Mouse (Mus musculus): ENCODE measurements around the gene Dcp1a. TPM values are rescaled to one million over a fixed set of nuclear protein-coding genes. Genes with fewer than 3 reads are reported as not detected.
A peak's percentile ranks its signal among the peaks of the same experiment; 100 is the strongest.

The Dcp1a gene
- polyA plus RNA-seq, 1 experiment from 2014 or later: 29.1 TPM

- no peak for ATAC-seq (replicated peaks; ENCODE audit: low FRiP score)
- WGBS: 78% methylated on average over 3 of the region's 3 CpGs
- H3K4me1 ChIP-seq (replicated peaks; ENCODE audit: control insufficient read depth, insufficient read depth, low read length): no peaks in the 10 kb centered on the region
- H3K27me3 ChIP-seq (replicated peaks; ENCODE audit: control insufficient read depth, insufficient read depth, low read length): no peaks in the 10 kb centered on the region
- H3K4me3 ChIP-seq (ENCODE audit: low read depth, low read length): no peak overlapping the region
- H3K9ac ChIP-seq (ENCODE audit: low read depth, low read length): no peak overlapping the region
- no peak overlapping the region for H3K4me2 ChIP-seq
- no peak overlapping the region for H3K27ac ChIP-seq (ENCODE audit: low read depth, low read length)
- DNase-seq (ENCODE audit: low spot score): no peak
- H3K9me3 ChIP-seq (ENCODE audit: control insufficient read depth, low read length): no peaks in the 10 kb centered on the region
- H3K36me3 ChIP-seq (ENCODE audit: control insufficient read depth, insufficient read depth, low read length): no peaks in the 10 kb centered on the region
Measured at GRCm38 (mm10) chr14:30458820-30459219, 20.5 kb upstream of the Dcp1a start.

- 4% methylated on average over 14 of the region's 14 CpGs for WGBS
- ATAC-seq (replicated peaks; ENCODE audit: low FRiP score): no peak; the same call in 1 of the 2 replicates
- Histone ChIP-seq H3K9ac (ENCODE audit: low read depth, low read length) (no peak overlapping the region), H3K4me2 (no peak overlapping the region), H3K9me3 (ENCODE audit: control insufficient read depth, low read length) (no peaks in the 10 kb centered on the region), H3K27me3 (replicated peaks; ENCODE audit: control insufficient read depth, insufficient read depth, low read length) (no peaks in the 10 kb centered on the region), H3K4me1 (replicated peaks; ENCODE audit: control insufficient read depth, insufficient read depth, low read length) (no peaks in the 10 kb centered on the region), H3K36me3 (ENCODE audit: control insufficient read depth, insufficient read depth, low read length) (no peaks in the 10 kb centered on the region), H3K27ac (ENCODE audit: low read depth, low read length) (no peak overlapping the region), H3K4me3 (ENCODE audit: low read depth, low read length) (no peak overlapping the region)
- peak; percentile 44 for DNase-seq (ENCODE audit: low spot score)
Measured at GRCm38 (mm10) chr14:30459891-30460523, 19.3 kb upstream of the Dcp1a start.

- ATAC-seq (replicated peaks; ENCODE audit: low FRiP score): no peak
- Histone ChIP-seq H3K4me2 (no peak overlapping the region), H3K4me3 (ENCODE audit: low read depth, low read length) (no peak overlapping the region), H3K27ac (ENCODE audit: low read depth, low read length) (no peak overlapping the region), H3K36me3 (ENCODE audit: control insufficient read depth, insufficient read depth, low read length) (no peaks in the 10 kb centered on the region), H3K9me3 (ENCODE audit: control insufficient read depth, low read length) (no peaks in the 10 kb centered on the region), H3K9ac (ENCODE audit: low read depth, low read length) (no peak overlapping the region), H3K27me3 (replicated peaks; ENCODE audit: control insufficient read depth, insufficient read depth, low read length) (no peaks in the 10 kb centered on the region), H3K4me1 (replicated peaks; ENCODE audit: control insufficient read depth, insufficient read depth, low read length) (no peaks in the 10 kb centered on the region)
- DNase-seq (ENCODE audit: low spot score): no peak
- WGBS: 73% methylated on average over 4 of the region's 4 CpGs
Measured at GRCm38 (mm10) chr14:30463312-30463711, 16.0 kb upstream of the Dcp1a start.

GRCm38 (mm10) chr14:30473605-30474004 is 5.7 kb upstream of the Dcp1a start:
- Histone ChIP-seq H3K4me1 (replicated peaks; ENCODE audit: control insufficient read depth, insufficient read depth, low read length) (no peaks in the 10 kb centered on the region), H3K9ac (ENCODE audit: low read depth, low read length) (no peak overlapping the region), H3K27ac (ENCODE audit: low read depth, low read length) (no peak overlapping the region), H3K4me3 (ENCODE audit: low read depth, low read length) (no peak overlapping the region), H3K36me3 (ENCODE audit: control insufficient read depth, insufficient read depth, low read length) (no peaks in the 10 kb centered on the region), H3K9me3 (ENCODE audit: control insufficient read depth, low read length) (no peaks in the 10 kb centered on the region), H3K4me2 (no peak overlapping the region), H3K27me3 (replicated peaks; ENCODE audit: control insufficient read depth, insufficient read depth, low read length) (no peaks in the 10 kb centered on the region)
- DNase-seq (ENCODE audit: low spot score): no peak
- ATAC-seq (replicated peaks; ENCODE audit: low FRiP score): no peak
- WGBS: 55% methylated on average over 5 of the region's 5 CpGs

- Histone ChIP-seq H3K4me2 (no peak overlapping the region), H3K4me1 (replicated peaks; ENCODE audit: control insufficient read depth, insufficient read depth, low read length) (no peaks in the 10 kb centered on the region), H3K27ac (ENCODE audit: low read depth, low read length) (no peak overlapping the region), H3K36me3 (ENCODE audit: control insufficient read depth, insufficient read depth, low read length) (no peaks in the 10 kb centered on the region), H3K27me3 (replicated peaks; ENCODE audit: control insufficient read depth, insufficient read depth, low read length) (no peaks in the 10 kb centered on the region), H3K9me3 (ENCODE audit: control insufficient read depth, low read length) (no peaks in the 10 kb centered on the region), H3K4me3 (ENCODE audit: low read depth, low read length) (no peak overlapping the region), H3K9ac (ENCODE audit: low read depth, low read length) (no peak overlapping the region)
- WGBS: 80% methylated on average over 6 of the region's 6 CpGs
- ATAC-seq (replicated peaks; ENCODE audit: low FRiP score): no peak
- no peak for DNase-seq (ENCODE audit: low spot score)
Measured at GRCm38 (mm10) chr14:30474416-30474815, 4.9 kb upstream of the Dcp1a start.

- 58% methylated on average over 9 of the region's 9 CpGs for WGBS
- ATAC-seq (replicated peaks; ENCODE audit: low FRiP score) (peak; percentile 62), DNase-seq (ENCODE audit: low spot score) (no peak)
- Histone ChIP-seq H3K4me3 (ENCODE audit: low read depth, low read length) (no peak within 1 kb of the TSS), H3K9ac (ENCODE audit: low read depth, low read length) (no peak within 1 kb of the TSS), H3K4me1 (replicated peaks; ENCODE audit: control insufficient read depth, insufficient read depth, low read length) (peaks cover 8% of the 10 kb centered on the region), H3K9me3 (ENCODE audit: control insufficient read depth, low read length) (no peaks in the 10 kb centered on the region), H3K27me3 (replicated peaks; ENCODE audit: control insufficient read depth, insufficient read depth, low read length) (no peaks in the 10 kb centered on the region), H3K4me2 (no peak within 1 kb of the TSS), H3K36me3 (ENCODE audit: control insufficient read depth, insufficient read depth, low read length) (peaks cover 16% of the 10 kb centered on the region), H3K27ac (ENCODE audit: low read depth, low read length) (no peak within 1 kb of the TSS)
Measured at GRCm38 (mm10) chr14:30491342-30491741, 12.0 kb downstream of the Dcp1a start, which contains the start of gene Cacna1d. Gene Cacna1d, minus strand, starts transcription at chr14:30491455.

- no peaks in the 10 kb centered on the region for H3K9me3 ChIP-seq (ENCODE audit: control insufficient read depth, low read length)
- no peak overlapping the region for H3K4me3 ChIP-seq (ENCODE audit: low read depth, low read length)
- WGBS: 51% methylated on average over 1 of the region's 1 CpGs
- H3K9ac ChIP-seq (ENCODE audit: low read depth, low read length): no peak overlapping the region
- no peak overlapping the region for H3K4me2 ChIP-seq
- DNase-seq (ENCODE audit: low spot score) (no peak), ATAC-seq (replicated peaks; ENCODE audit: low FRiP score) (no peak)
- H3K36me3 ChIP-seq (ENCODE audit: control insufficient read depth, insufficient read depth, low read length): peaks cover 6% of the 10 kb centered on the region
- H3K27ac ChIP-seq (ENCODE audit: low read depth, low read length): no peak overlapping the region
- H3K4me1 ChIP-seq (replicated peaks; ENCODE audit: control insufficient read depth, insufficient read depth, low read length): peaks cover 8% of the 10 kb centered on the region
- no peaks in the 10 kb centered on the region for H3K27me3 ChIP-seq (replicated peaks; ENCODE audit: control insufficient read depth, insufficient read depth, low read length)
Measured at GRCm38 (mm10) chr14:30493276-30493675, 13.9 kb downstream of the Dcp1a start.

- 58% methylated on average over 6 of the region's 6 CpGs for WGBS
- DNase-seq (ENCODE audit: low spot score) (no peak), ATAC-seq (replicated peaks; ENCODE audit: low FRiP score) (no peak)
- Histone ChIP-seq H3K27ac (ENCODE audit: low read depth, low read length) (no peak overlapping the region), H3K36me3 (ENCODE audit: control insufficient read depth, insufficient read depth, low read length) (peaks cover 8% of the 10 kb centered on the region; the same call in 1 of the 2 replicates), H3K9ac (ENCODE audit: low read depth, low read length) (no peak overlapping the region), H3K4me2 (no peak overlapping the region), H3K4me1 (replicated peaks; ENCODE audit: control insufficient read depth, insufficient read depth, low read length) (peaks cover 8% of the 10 kb centered on the region), H3K9me3 (ENCODE audit: control insufficient read depth, low read length) (no peaks in the 10 kb centered on the region), H3K27me3 (replicated peaks; ENCODE audit: control insufficient read depth, insufficient read depth, low read length) (no peaks in the 10 kb centered on the region), H3K4me3 (ENCODE audit: low read depth, low read length) (no peak overlapping the region)
Measured at GRCm38 (mm10) chr14:30494998-30495397, 15.7 kb downstream of the Dcp1a start.

GRCm38 (mm10) chr14:30498202-30498601 is 18.9 kb downstream of the Dcp1a start:
- H3K9me3 ChIP-seq (ENCODE audit: control insufficient read depth, low read length): no peaks in the 10 kb centered on the region
- ATAC-seq (replicated peaks; ENCODE audit: low FRiP score) (no peak), DNase-seq (ENCODE audit: low spot score) (no peak)
- H3K9ac ChIP-seq (ENCODE audit: low read depth, low read length): no peak overlapping the region
- no peaks in the 10 kb centered on the region for H3K27me3 ChIP-seq (replicated peaks; ENCODE audit: control insufficient read depth, insufficient read depth, low read length)
- H3K4me1 ChIP-seq (replicated peaks; ENCODE audit: control insufficient read depth, insufficient read depth, low read length): peaks cover 5% of the 10 kb centered on the region
- WGBS: 86% methylated on average over 2 of the region's 2 CpGs
- no peak overlapping the region for H3K4me3 ChIP-seq (ENCODE audit: low read depth, low read length)
- H3K36me3 ChIP-seq (ENCODE audit: control insufficient read depth, insufficient read depth, low read length): peaks cover 10% of the 10 kb centered on the region; the same call in 1 of the 2 replicates
- H3K27ac ChIP-seq (ENCODE audit: low read depth, low read length): no peak overlapping the region
- no peak overlapping the region for H3K4me2 ChIP-seq

Data from liver, embryonic 11.5 days (tissue).